Mouse (Mus musculus) thymus, adult 2 months (tissue): ENCODE data around the gene Iqcd. TPM values are rescaled to one million over a fixed set of nuclear protein-coding genes. Genes with fewer than 3 reads are reported as not detected.

Experiments used
- DNase-seq: peaks from one replicate; pipeline ENCODE4 v3.0.0; 2021
- H3K27ac ChIP-seq: fragments of 200-500 bp; 2 replicates; pipeline ENCODE4 v1.5.1; 2012; ENCODE audit warnings: low read length, control low read depth; ENCODE audit not compliant: control insufficient read depth, insufficient read depth
- H3K27me3 ChIP-seq: fragments of 200-500 bp; 2 replicates; pipeline ENCODE4 v1.6.1; 2012; ENCODE audit warnings: mild to moderate bottlenecking, low read length, moderate library complexity, mixed read lengths; ENCODE audit not compliant: control insufficient read depth, insufficient read depth
- H3K36me3 ChIP-seq: fragments of 200-500 bp; 2 replicates; pipeline ENCODE4 v1.6.1; 2012; ENCODE audit warnings: mild to moderate bottlenecking, low read length, moderate library complexity; ENCODE audit not compliant: control insufficient read depth, insufficient read depth
- H3K4me1 ChIP-seq: fragments of 200-500 bp; replicated peaks from 2 replicates; pipeline ENCODE4 v1.6.1; 2012; ENCODE audit warnings: low read length; ENCODE audit not compliant: control insufficient read depth, insufficient read depth
- H3K4me3 ChIP-seq: fragments of 200-500 bp; 2 replicates; pipeline ENCODE4 v1.5.1; 2012; ENCODE audit warnings: mild to moderate bottlenecking, low read length, control low read depth, moderate library complexity; ENCODE audit not compliant: control insufficient read depth, insufficient read depth
- CTCF ChIP-seq: fragments of 200-500 bp; IDR thresholded peaks from 2 replicates; pipeline ENCODE4 v1.5.1; 2012; ENCODE audit warnings: mild to moderate bottlenecking, control low read depth, low read length, moderate library complexity, borderline replicate concordance; ENCODE audit not compliant: control insufficient read depth, poor library complexity, insufficient read depth; ENCODE audit errors: extremely low read depth
- POLR2A ChIP-seq: fragments of 200-500 bp; IDR thresholded peaks from 2 replicates; pipeline ENCODE4 v1.6.1; 2012; ENCODE audit warnings: mild to moderate bottlenecking, low read length, control low read depth, moderate library complexity; ENCODE audit not compliant: control insufficient read depth, poor library complexity, insufficient read depth; ENCODE audit errors: extremely low read depth
- WGBS: fragments of 180-500 bp; shearing (Covaris S2); methylation state at CpG from one replicate; pipeline ENCODE4 v1.1.7; 2018; 5-methylcytosine and 5-hydroxymethylcytosine counted together
- polyA plus RNA-seq: library from polyadenylated mRNA; depleted of rRNA; stranded (reverse); fragments of >200 nt; gene quantifications from 2 replicates; pipeline ENCODE4 v1.2.3, GENCODE M21; 2012

The Iqcd gene
- polyA plus RNA-seq, 1 experiment: 3.0 TPM

DNA sequence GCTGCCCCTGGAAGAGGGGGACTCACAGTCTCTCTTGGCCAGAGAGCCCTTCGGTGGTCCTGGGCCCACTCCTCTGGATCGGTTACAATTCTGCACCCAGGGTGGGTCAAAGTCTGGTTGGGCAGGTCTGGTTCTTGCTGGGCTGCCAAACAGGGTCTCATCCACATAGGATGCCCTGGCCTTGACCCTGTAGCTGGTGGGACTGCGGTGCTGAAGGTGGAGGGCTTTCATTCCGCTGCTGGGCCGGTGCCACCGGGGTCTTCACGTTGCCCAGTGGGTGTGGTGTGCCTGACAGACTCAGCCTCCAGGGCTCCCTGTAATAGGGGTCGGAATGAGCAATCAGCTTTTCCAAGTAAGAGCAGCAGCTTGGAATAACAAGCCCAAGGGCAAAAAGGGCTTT lies 22.6 kb downstream of the Iqcd start:
- H3K27ac ChIP-seq: no peak overlapping the region
- 86% methylated on average over 8 of the region's 8 CpGs for WGBS
- DNase-seq: no peak
- no peaks in the 10 kb centered on the region for H3K36me3 ChIP-seq
- peaks cover 15% of the 10 kb centered on the region for H3K4me1 ChIP-seq
- TF ChIP-seq CTCF (no peak), POLR2A (no peak)
- H3K4me3 ChIP-seq: no peak overlapping the region
- no peaks in the 10 kb centered on the region for H3K27me3 ChIP-seq

DNA sequence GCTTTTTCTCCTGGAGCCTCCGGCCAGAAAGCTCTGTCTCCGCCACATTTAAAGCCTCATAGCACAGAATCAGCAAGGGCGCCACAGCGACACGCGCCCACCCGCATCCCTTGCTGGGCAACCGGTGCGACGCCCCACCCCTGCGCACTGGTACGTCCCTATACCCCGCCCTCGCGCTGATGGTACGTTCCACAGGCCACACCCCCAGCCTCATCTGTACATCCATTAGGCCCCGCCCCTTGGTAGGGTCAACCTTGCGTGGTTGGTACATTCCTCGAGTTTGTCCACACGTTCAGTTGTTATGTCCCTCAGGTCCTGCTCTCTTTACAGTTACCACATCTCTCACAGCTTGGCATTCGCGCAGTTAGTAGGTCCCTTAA lies 23.6 kb downstream of the Iqcd start, which contains the start of the genes Rita1 and Ddx54:
Gene Rita1, minus strand, starts transcription at position 148 of the 380 bp plus-strand sequence.
Gene Ddx54, plus strand, starts transcription at position 298 of the 380 bp plus-strand sequence.
- WGBS: under 1% methylated on average over 22 of the region's 22 CpGs
- H3K27me3 ChIP-seq: no peaks in the 10 kb centered on the region
- DNase-seq: peak; percentile 98
- no peak for TF ChIP-seq POLR2A
- no peak for TF ChIP-seq CTCF
- H3K36me3 ChIP-seq: no peaks in the 10 kb centered on the region
- H3K27ac ChIP-seq: peak within 1 kb of the TSS; percentile 51
- H3K4me1 ChIP-seq: peaks cover 15% of the 10 kb centered on the region
- H3K4me3 ChIP-seq: peak within 1 kb of the TSS; percentile 64

DNA sequence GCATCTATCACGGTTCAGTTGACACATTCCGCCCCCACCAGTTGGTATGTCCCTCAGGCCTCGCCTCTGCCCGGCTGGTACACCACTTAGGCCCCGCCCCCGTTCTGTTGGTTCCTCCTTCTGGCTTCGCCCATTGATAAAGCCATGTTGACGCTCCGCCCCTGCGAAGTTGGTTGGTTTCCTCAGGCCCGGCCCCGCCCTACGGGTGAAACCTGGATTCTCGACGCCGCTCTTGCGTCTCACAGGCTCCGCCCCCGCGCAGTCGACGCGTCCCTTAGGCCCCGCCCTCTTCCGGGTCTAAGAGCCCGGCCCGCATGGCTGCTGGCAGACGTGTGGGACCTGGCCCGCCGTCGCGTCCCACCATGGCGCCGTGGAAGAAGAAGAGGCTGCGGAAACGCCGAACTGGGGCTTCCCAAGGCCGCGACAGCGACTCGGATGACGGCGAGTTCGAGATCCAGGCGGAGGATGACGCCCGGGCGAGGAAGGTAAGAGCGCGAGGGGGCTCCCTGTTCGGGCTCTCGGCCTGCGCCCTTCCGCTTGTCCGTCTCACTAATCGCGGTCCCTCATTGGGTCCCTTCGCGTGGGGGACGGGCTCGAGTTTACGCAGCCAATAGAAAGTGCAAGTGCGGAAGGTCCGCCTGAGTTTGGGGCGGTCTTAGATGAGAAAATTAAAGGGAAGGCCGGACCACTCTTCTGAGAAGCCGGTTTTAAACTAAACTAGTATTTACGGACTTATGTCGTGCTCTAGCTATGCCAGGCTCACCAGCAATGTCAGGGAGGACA lies 24.2 kb downstream of the Iqcd start:
- under 1% methylated on average over 69 of the region's 69 CpGs for WGBS
- DNase-seq: peak; percentile 100
- H3K4me3 ChIP-seq: peak overlapping the region; percentile 64
- H3K27me3 ChIP-seq: no peaks in the 10 kb centered on the region
- no peaks in the 10 kb centered on the region for H3K36me3 ChIP-seq
- H3K27ac ChIP-seq: peak overlapping the region; percentile 51
- peaks cover 15% of the 10 kb centered on the region for H3K4me1 ChIP-seq
- TF ChIP-seq CTCF (peak; percentile 66), POLR2A (peak; percentile 99)

DNA sequence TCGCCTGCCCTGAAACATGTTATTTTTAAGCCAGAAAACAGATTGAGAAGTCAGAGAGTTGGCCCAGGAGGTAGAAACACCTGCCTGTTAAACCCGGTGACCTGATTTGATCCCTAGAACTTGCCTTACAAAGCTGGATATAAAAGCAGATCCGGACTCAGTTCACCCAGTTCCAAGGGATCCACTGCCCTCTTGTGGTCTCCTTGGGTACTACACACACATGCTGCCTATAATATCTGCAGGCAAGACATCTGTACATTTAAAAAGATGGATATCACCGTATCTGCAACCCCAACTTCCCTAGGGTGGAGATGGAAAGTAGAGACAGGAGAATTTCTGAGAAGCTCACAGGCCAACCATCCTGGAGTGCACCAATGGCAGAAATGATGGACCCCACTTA lies 27.1 kb downstream of the Iqcd start:
- Histone ChIP-seq H3K36me3 (peaks cover 14% of the 10 kb centered on the region), H3K27me3 (no peaks in the 10 kb centered on the region), H3K4me1 (peaks cover 31% of the 10 kb centered on the region), H3K27ac (no peak overlapping the region), H3K4me3 (no peak overlapping the region)
- TF ChIP-seq POLR2A: no peak
- TF ChIP-seq CTCF: no peak
- WGBS: 98% methylated on average over 4 of the region's 4 CpGs
- DNase-seq: no peak

DNA sequence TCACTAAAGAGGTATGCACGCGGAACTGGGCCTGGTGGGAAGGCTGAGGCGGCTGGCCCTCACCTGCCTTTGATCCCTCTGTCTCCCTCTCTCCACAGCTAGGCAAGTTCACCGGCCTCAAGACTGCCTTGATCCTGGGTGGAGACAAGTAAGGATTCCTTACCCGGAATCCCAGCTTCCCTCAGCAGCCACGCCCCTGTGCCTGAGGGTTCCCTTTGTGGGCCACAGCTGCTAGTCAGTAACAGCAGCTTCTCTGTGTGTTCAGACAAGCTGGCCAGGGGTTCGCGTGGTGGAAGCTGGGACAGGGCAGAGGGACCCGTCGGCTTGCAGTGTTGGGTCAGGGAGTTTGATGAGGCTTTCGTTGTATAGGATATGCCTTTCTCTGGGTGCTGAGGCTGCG lies 30.0 kb downstream of the Iqcd start:
- DNase-seq: no peak
- Histone ChIP-seq H3K27me3 (no peaks in the 10 kb centered on the region), H3K4me1 (peaks cover 44% of the 10 kb centered on the region), H3K27ac (no peak overlapping the region), H3K4me3 (no peak overlapping the region), H3K36me3 (peaks cover 18% of the 10 kb centered on the region)
- 94% methylated on average over 12 of the region's 12 CpGs for WGBS
- no peak for TF ChIP-seq CTCF
- TF ChIP-seq POLR2A: no peak

DNA sequence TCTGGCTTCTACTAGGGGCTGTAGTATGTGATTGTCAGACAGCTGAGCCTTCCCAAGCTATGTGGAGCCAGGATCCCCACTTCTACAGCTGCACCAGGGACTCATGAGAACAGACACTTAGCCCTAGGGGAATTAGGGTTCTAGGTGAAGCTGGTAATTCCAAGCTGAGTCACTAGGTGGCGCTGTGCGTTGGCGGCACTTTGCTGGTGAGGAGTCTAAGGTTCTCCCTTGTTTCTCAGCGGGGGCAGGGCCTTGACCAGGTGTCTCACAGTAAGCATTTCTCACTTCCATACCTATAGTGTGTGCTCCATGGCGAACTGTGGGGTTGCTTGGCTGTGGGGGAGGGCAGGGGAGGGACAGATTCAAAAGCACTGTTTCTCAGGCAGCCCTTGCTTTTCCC lies 30.4 kb downstream of the Iqcd start:
- peaks cover 42% of the 10 kb centered on the region for H3K4me1 ChIP-seq
- H3K27me3 ChIP-seq: no peaks in the 10 kb centered on the region
- DNase-seq: peak; percentile 87
- WGBS: 27% methylated on average over 5 of the region's 5 CpGs
- H3K4me3 ChIP-seq: no peak overlapping the region
- peaks cover 22% of the 10 kb centered on the region for H3K36me3 ChIP-seq
- H3K27ac ChIP-seq: no peak overlapping the region
- TF ChIP-seq CTCF (peak; percentile 87; the same call in 1 of the 2 replicates), POLR2A (no peak)
